Mouse (Mus musculus) layer of hippocampus, postnatal 14 days (tissue): ENCODE data around the gene Sytl5. TPM values are rescaled to one million over a fixed set of nuclear protein-coding genes. Genes with fewer than 3 reads are reported as not detected.

Source experiments
- DNase-seq, 2 experiments: peaks; one replicate each; pipeline ENCODE4 v3.0.0; 2021 to 2022; ENCODE audit warnings: low spot score in 2 of 2, mixed read lengths in 1 of 2
- long read RNA-seq, 2 experiments: library from polyadenylated mRNA; stranded (forward); transcript quantifications; one replicate each; pipeline ENCODE4 v2.0.0; 2021
- total RNA-seq, 2 experiments: library from RNA; stranded (reverse); gene quantifications; 2 replicates each; pipeline ENCODE4 v1.2.3; 2021

Gene Sytl5
- 1 to 10 TPM; 3.9 to 4.3 TPM for total RNA-seq
- long read RNA-seq, experiment 1, result 0 reads
- long read RNA-seq, experiment 2, result 0 reads

- no peak for DNase-seq
Observed at GRCm38 (mm10) chrX:9885322-9885721, at the start of gene Sytl5. Gene Sytl5, plus strand, starts transcription at chrX:9885622.

GRCm38 (mm10) chrX:9846628-9847027 is 38.8 kb upstream of the Sytl5 start, which contains the start of gene Hypm:
Gene Hypm, plus strand, starts transcription at chrX:9846928.
- DNase-seq, result no peak

GRCm38 (mm10) chrX:9849403-9849802 is 36.0 kb upstream of the Sytl5 start, which contains the start of gene H2al3:
Gene H2al3, plus strand, starts transcription at chrX:9849703.
- no peak for DNase-seq

GRCm38 (mm10) chrX:9861859-9862258 is 23.6 kb upstream of the Sytl5 start:
- DNase-seq, result no peak

GRCm38 (mm10) chrX:9875519-9875918 is 9.9 kb upstream of the Sytl5 start:
- no peak for DNase-seq

- no peak for DNase-seq
Observed at GRCm38 (mm10) chrX:9909572-9909971, 24.1 kb downstream of the Sytl5 start.

GRCm38 (mm10) chrX:9933839-9934238 is 48.4 kb downstream of the Sytl5 start:
- peak in 1 of 2 experiments; percentile 2 for DNase-seq

- DNase-seq, result no peak
Observed at GRCm38 (mm10) chrX:9984094-9984669, 98.8 kb downstream of the Sytl5 start.

- no peak for DNase-seq
Observed at GRCm38 (mm10) chrX:10000718-10001117, 115.3 kb downstream of the Sytl5 start.

- no peak for DNase-seq
Observed at GRCm38 (mm10) chrX:10005946-10006345, 120.5 kb downstream of the Sytl5 start.

- DNase-seq, result no peak
Observed at GRCm38 (mm10) chrX:10007675-10008270, 122.4 kb downstream of the Sytl5 start.

- no peak for DNase-seq
Observed at GRCm38 (mm10) chrX:10010202-10010601, 124.8 kb downstream of the Sytl5 start.

GRCm38 (mm10) chrX:10034666-10035065 is 149.2 kb downstream of the Sytl5 start:
- DNase-seq, result no peak

Other genes with a start within 250 kb of the Sytl5 start
- 100 to 1,000 TPM; 138 to 142 TPM for gene Dynlt3, start 222.6 kb upstream of the Sytl5 start, total RNA-seq
- gene Hypm, start 38.7 kb upstream of the Sytl5 start, total RNA-seq, result not detected
- not detected for gene H2al3, start 35.9 kb upstream of the Sytl5 start, total RNA-seq
- under 1 TPM; 0.52 to 0.53 TPM for gene Srpx, start 232.1 kb downstream of the Sytl5 start, total RNA-seq